Mouse (Mus musculus) E14TG2a.4 (cell line): ENCODE measurements around the gene Ccdc60.
A peak's percentile ranks its signal among the peaks of the same experiment; 100 is the strongest.

Experiments used
- H3K27me3 ChIP-seq: 2 replicates; pipeline ENCODE4 v1.6.1; 2014; ENCODE audit warnings: low read length, control low read depth; ENCODE audit not compliant: insufficient read depth
- H3K36me3 ChIP-seq: 2 replicates; pipeline ENCODE4 v1.6.1; 2014; ENCODE audit warnings: low read length, control low read depth; ENCODE audit not compliant: insufficient read depth
- H3K4me1 ChIP-seq: replicated peaks from 2 replicates; pipeline ENCODE4 v1.6.1; 2014; ENCODE audit warnings: low read depth, low read length, control low read depth
- H3K4me3 ChIP-seq: replicated peaks from 2 replicates; pipeline ENCODE4 v1.5.1; 2014; ENCODE audit warnings: mild to moderate bottlenecking, low read length
- H3K9me3 ChIP-seq: 2 replicates; pipeline ENCODE4 v1.6.1; 2014; ENCODE audit warnings: low read length, control low read depth
- CTCF ChIP-seq: conservative IDR thresholded peaks from 2 replicates; pipeline ENCODE4 v1.5.1; 2014; ENCODE audit warnings: low read length
- NANOG ChIP-seq: IDR thresholded peaks from 2 replicates; pipeline ENCODE4 v1.6.1; 2014; ENCODE audit warnings: borderline replicate concordance, low read length, mixed read lengths
- POU5F1 ChIP-seq: IDR thresholded peaks from 2 replicates; pipeline ENCODE4 v1.6.1; 2014; ENCODE audit warnings: low read length, borderline replicate concordance

The Ccdc60 gene

DNA sequence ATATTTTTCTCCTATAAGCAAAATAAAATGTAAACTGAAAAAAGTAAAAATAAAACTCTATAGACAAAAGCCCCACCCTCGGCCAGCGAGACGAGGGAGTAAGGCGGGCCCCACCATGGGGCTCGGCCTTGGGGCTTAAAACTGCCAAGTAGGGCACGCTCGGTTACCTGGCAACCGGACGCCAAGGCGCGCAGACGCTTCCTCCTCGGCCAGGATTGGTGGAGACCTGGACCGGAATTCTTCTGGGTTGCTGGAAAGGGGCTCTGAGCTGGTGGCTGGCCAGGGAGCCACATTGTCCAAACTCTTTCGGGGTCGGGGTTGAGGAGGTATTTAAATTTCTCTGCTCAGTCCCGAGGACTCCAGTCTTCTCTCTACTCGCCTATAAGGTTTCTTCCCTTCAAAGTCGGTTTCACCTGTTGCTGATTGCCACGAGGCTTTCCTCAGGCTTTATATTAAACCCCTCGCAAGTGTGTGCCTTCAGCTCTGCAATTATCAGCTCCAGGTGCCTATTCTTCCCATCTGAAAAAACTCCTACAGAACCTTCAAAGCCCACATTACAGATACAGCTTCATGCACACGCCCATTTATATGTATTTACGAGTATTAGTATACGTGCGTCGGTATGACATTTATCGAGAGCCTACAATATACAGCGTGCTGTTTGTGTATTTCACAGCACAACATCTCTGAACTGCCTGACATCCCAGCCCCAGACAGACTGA is at the start of gene Ccdc60:
Gene Ccdc60, minus strand, starts transcription at position 137 of the 722 bp plus-strand sequence.
- TF ChIP-seq POU5F1: no peak
- TF ChIP-seq CTCF: no peak
- no peak for TF ChIP-seq NANOG
- Histone ChIP-seq H3K4me3 (peak within 1 kb of the TSS; percentile 61), H3K27me3 (peaks cover 8% of the 10 kb centered on the region), H3K4me1 (peaks cover 62% of the 10 kb centered on the region), H3K36me3 (no peaks in the 10 kb centered on the region), H3K9me3 (no peaks in the 10 kb centered on the region)

- no peak for TF ChIP-seq POU5F1
- TF ChIP-seq CTCF: no peak
- TF ChIP-seq NANOG: no peak
- Histone ChIP-seq H3K4me1 (no peaks in the 10 kb centered on the region), H3K27me3 (no peaks in the 10 kb centered on the region), H3K36me3 (no peaks in the 10 kb centered on the region), H3K9me3 (peaks cover 16% of the 10 kb centered on the region; the same call in 1 of the 2 replicates), H3K4me3 (no peak overlapping the region)
Measured at GRCm38 (mm10) chr5:116336191-116336590, 47.4 kb upstream of the Ccdc60 start.

DNA sequence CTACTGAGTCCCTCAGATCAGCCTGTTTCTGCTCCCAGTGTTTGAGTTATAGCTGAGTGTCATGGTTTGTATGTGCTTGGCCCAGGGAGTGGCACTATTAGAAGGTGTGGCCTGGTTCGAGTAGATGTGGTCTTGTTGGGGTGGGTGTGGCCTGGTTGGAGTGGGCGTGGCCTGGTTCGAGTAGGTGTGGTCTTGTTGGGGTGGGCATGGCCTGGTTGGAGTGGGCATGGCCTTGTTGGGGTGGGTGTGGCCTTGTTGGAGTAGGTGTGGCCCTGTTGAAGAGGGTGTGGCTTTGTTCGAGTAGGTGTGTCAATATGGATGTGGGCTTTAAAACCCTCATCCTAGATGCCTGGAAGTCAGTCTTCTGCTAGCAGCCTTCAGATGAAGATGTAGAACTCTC is 40.1 kb upstream of the Ccdc60 start:
- Histone ChIP-seq H3K27me3 (peaks cover 22% of the 10 kb centered on the region), H3K4me3 (no peak overlapping the region), H3K4me1 (peaks cover 12% of the 10 kb centered on the region), H3K36me3 (no peaks in the 10 kb centered on the region), H3K9me3 (peaks cover 13% of the 10 kb centered on the region; the same call in 1 of the 2 replicates)
- TF ChIP-seq POU5F1: no peak

- Histone ChIP-seq H3K9me3 (no peaks in the 10 kb centered on the region), H3K27me3 (peaks cover 51% of the 10 kb centered on the region), H3K4me1 (peaks cover 17% of the 10 kb centered on the region; the same call in 1 of the 2 replicates), H3K4me3 (no peak overlapping the region), H3K36me3 (no peaks in the 10 kb centered on the region)
- TF ChIP-seq NANOG (no peak), POU5F1 (no peak), CTCF (no peak)
Measured at GRCm38 (mm10) chr5:116323401-116323800, 34.6 kb upstream of the Ccdc60 start.

DNA sequence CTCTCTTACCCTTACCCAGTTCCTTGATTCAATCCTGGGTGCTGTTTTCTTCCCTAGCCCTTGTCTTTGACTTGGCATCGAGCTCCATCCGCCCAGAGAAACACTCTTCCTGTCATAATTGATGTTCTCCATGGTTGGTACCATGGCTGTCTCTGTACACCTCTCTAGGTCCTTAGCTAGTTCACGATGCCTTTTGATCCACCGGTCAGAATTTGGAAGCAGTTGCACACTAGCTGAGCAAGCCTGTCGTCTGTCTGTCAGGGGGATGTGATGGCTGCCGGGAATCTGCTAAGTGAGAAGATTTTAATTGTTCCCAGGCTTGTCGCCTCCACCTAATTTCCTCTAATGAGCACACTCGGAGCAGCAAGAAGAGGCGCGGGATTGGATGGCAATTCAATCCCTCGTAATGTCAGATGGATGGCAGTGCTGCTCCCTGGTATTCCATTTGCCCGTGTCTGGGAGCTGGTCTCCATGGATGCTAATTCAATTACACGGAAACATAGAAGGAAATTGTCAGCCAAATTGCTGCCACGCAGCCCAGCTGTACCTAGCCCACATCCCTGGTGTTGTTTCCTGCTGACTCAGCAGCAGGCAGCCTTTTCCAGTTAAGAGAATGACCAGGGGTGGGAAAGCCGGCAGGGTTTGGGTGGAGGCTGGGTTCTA is 33.7 kb upstream of the Ccdc60 start:
- Histone ChIP-seq H3K27me3 (peaks cover 55% of the 10 kb centered on the region), H3K4me3 (no peak overlapping the region)
- TF ChIP-seq POU5F1 (no peak), NANOG (no peak), CTCF (no peak)

DNA sequence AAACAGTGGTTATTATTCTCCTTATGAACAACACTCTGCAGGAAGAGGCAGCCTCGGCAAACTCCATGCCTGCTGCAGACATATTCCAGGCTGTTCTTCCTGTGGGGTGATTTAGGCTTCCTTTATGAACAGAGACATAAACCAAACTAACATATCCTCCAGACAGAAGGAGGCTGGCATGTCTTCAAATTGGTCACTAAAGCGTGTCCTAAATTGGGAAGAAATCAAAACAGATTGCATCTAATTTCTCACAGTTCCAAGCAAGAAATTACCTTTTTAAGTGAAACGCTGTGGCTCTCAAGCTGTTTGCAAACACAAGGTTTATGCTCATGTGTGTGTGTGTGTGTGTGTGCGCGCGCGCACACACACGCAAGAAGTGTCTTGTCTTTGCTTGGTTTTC is 24.9 kb upstream of the Ccdc60 start:
- Histone ChIP-seq H3K36me3 (no peaks in the 10 kb centered on the region), H3K4me1 (peaks cover 30% of the 10 kb centered on the region), H3K27me3 (peaks cover 7% of the 10 kb centered on the region; the same call in 1 of the 2 replicates), H3K4me3 (no peak overlapping the region), H3K9me3 (no peaks in the 10 kb centered on the region)
- no peak for TF ChIP-seq CTCF

More for the DNA sequence above, 33.7 kb upstream of the Ccdc60 start:
- Histone ChIP-seq H3K36me3 (no peaks in the 10 kb centered on the region), H3K4me1 (peaks cover 15% of the 10 kb centered on the region; the same call in 1 of the 2 replicates), H3K9me3 (no peaks in the 10 kb centered on the region)

DNA sequence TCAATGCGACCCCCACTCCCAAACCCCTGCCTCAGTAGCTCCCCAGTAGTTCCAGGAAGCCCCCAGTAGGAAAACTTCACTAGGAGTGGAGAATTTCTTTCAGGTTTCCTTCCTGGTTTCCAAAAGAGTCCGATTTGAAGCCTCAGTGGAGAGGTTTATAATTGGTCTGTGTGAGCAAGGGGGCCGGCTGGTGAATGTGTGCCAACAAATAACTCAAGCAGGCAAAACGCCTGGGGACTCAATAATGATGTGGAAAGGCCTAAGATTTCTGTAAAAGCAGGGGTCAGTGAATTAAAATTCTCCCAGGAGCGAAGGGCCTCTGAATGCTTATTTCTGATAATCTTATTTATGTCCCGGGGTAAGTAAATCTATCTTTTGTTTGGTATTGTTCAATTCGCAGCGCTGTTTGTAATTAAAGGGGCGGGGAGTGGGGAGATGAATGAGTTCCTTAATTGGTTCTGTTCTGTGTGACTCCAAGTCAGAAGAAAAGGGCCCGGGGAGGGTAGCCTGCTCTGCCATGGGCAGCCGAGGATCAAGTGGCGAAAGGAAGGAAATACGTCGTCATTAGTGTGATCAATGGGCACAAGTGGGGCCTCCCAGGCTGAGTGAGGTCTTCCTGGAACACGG is 23.4 kb upstream of the Ccdc60 start:
- Histone ChIP-seq H3K4me1 (peaks cover 33% of the 10 kb centered on the region), H3K36me3 (no peaks in the 10 kb centered on the region), H3K4me3 (no peak overlapping the region), H3K27me3 (0 out of 2 replicates have a peak, but pooled peaks cover 3% of the 10 kb centered on the region), H3K9me3 (no peaks in the 10 kb centered on the region)
- TF ChIP-seq NANOG (no peak), CTCF (no peak), POU5F1 (no peak)

- Histone ChIP-seq H3K36me3 (no peaks in the 10 kb centered on the region), H3K4me3 (no peak overlapping the region), H3K9me3 (peaks cover 5% of the 10 kb centered on the region; the same call in 1 of the 2 replicates), H3K4me1 (peaks cover 33% of the 10 kb centered on the region), H3K27me3 (0 out of 2 replicates have a peak, but pooled peaks cover 3% of the 10 kb centered on the region)
- no peak for TF ChIP-seq POU5F1
- TF ChIP-seq CTCF: no peak
- no peak for TF ChIP-seq NANOG
Measured at GRCm38 (mm10) chr5:116311636-116312035, 22.9 kb upstream of the Ccdc60 start.
